Mouse (Mus musculus): ENCODE measurements around the gene Cntn4. TPM values are rescaled to one million over a fixed set of nuclear protein-coding genes. Genes with fewer than 3 reads are reported as not detected.
"Not testable (repeated sequence)": the region's sequence is repeated elsewhere in the genome, so short reads cannot be mapped to it uniquely, and the experiment has no call there.

Gene Cntn4
- polyA plus RNA-seq, 1 experiment: not detected

DNA sequence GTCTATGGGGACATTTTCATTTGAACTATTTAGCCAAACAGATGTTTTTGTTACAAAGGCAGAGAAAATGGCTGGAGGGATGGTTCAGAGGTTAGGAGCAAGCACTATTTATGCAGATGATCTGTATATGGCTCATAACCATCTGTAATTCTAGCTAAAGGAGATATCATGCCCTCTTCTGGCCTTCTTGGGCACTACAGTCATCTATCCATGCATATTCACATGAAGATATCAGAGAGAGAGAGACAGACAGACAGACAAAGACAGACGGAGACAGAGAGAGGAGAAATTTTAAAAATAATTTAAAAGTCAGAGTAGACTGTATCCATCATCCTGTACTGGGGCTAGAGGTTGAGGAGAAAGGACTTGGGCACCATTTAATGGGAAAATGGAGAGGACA is 652.2 kb downstream of the Cntn4 start:
- no peaks in the 10 kb centered on the region for H3K9me3 ChIP-seq (ENCODE audit: control insufficient read depth, low read length)
- TF ChIP-seq TAL1 (IDR thresholded peaks at IDR 0.05; ENCODE audit: low read length) (no peak), GATA1 (IDR thresholded peaks at IDR 0.05; ENCODE audit: low read length) (no peak)
- no peaks in the 10 kb centered on the region for H3K4me1 ChIP-seq (ENCODE audit: control insufficient read depth)
- no peak overlapping the region for H3K4me3 ChIP-seq (replicated peaks)
- H3K36me3 ChIP-seq (ENCODE audit: control insufficient read depth): no peaks in the 10 kb centered on the region
- no peaks in the 10 kb centered on the region for H3K27me3 ChIP-seq (ENCODE audit: control insufficient read depth)

DNA sequence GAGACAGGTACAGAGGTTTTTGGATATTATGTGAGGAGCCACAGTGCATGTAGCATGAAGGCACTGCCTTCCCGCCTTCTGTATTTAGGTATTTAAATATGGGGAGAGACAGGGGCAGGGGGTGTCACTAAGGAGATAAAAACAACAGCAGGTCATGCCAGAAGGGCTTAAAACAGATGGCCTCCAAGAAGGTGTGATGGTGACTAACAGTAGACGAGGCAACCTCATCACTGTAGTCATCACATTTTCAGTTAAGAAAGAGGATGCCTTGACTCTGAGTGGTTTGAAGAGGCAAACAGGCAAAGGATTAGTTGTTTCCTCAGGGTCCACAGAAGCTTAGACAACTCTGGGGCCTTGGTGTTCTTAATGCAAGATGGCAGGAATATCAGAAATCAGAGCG is 655.0 kb downstream of the Cntn4 start:
- H3K36me3 ChIP-seq (ENCODE audit: control insufficient read depth): no peaks in the 10 kb centered on the region
- no peaks in the 10 kb centered on the region for H3K4me1 ChIP-seq (ENCODE audit: control insufficient read depth)
- H3K4me3 ChIP-seq (replicated peaks): no peak overlapping the region
- H3K27me3 ChIP-seq (ENCODE audit: control insufficient read depth): no peaks in the 10 kb centered on the region
- TF ChIP-seq TAL1 (IDR thresholded peaks at IDR 0.05; ENCODE audit: low read length): no peak
- peaks cover 2% of the 10 kb centered on the region; the same call in 1 of the 2 replicates for H3K9me3 ChIP-seq (ENCODE audit: control insufficient read depth, low read length)

DNA sequence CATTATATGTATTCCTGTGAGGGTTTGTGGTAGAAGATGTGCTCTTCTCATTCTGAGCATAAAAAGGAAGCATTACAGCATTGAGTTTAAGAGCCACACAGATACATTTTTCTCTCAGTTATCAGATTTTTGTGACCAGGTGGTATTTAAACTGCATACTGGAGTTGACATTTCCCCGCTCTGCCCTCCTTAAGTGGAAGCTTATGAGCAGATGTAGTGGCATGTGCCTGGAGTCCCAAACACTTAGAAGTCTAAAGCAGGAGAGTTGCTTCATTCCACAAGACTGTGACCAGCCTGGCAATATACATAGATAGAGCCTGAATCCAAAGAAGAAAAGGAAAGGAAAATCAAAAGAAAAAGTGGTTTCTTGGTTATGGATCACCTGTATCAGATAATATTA is 655.5 kb downstream of the Cntn4 start:
- H3K27me3 ChIP-seq (ENCODE audit: control insufficient read depth): no peaks in the 10 kb centered on the region

DNA sequence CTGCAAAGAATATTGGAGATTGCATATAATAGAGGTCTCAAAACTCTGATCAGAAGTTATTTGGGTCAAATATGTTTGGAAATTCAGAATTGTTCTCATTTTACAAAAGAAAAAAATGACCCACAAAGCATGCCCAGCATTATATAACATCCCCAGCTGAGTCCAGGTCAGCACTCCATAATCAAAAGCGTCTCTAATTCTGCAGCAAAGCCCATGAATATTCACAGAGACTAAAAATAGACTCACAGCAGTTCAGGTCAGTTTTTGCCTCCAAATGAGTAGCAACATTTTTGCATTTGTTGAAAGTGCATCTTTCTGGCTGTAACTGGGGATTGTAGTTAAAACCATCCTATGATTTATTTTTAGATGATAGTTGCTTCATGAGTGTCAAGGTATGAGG is 657.6 kb downstream of the Cntn4 start:
- Histone ChIP-seq H3K9me3 (ENCODE audit: control insufficient read depth, low read length) (peaks cover 2% of the 10 kb centered on the region; the same call in 1 of the 2 replicates), H3K27me3 (ENCODE audit: control insufficient read depth) (no peaks in the 10 kb centered on the region), H3K36me3 (ENCODE audit: control insufficient read depth) (no peaks in the 10 kb centered on the region), H3K4me3 (replicated peaks) (no peak overlapping the region), H3K4me1 (ENCODE audit: control insufficient read depth) (no peaks in the 10 kb centered on the region)
- TF ChIP-seq TAL1 (IDR thresholded peaks at IDR 0.05; ENCODE audit: low read length): no peak
- no peak for TF ChIP-seq GATA1 (IDR thresholded peaks at IDR 0.05; ENCODE audit: low read length)

More for the DNA sequence above, 655.5 kb downstream of the Cntn4 start:
- TF ChIP-seq TAL1 (IDR thresholded peaks at IDR 0.05; ENCODE audit: low read length) (no peak), GATA1 (IDR thresholded peaks at IDR 0.05; ENCODE audit: low read length) (no peak)
- Histone ChIP-seq H3K4me3 (replicated peaks) (no peak overlapping the region), H3K36me3 (ENCODE audit: control insufficient read depth) (no peaks in the 10 kb centered on the region), H3K9me3 (ENCODE audit: control insufficient read depth, low read length) (peaks cover 2% of the 10 kb centered on the region; the same call in 1 of the 2 replicates), H3K4me1 (ENCODE audit: control insufficient read depth) (no peaks in the 10 kb centered on the region)

DNA sequence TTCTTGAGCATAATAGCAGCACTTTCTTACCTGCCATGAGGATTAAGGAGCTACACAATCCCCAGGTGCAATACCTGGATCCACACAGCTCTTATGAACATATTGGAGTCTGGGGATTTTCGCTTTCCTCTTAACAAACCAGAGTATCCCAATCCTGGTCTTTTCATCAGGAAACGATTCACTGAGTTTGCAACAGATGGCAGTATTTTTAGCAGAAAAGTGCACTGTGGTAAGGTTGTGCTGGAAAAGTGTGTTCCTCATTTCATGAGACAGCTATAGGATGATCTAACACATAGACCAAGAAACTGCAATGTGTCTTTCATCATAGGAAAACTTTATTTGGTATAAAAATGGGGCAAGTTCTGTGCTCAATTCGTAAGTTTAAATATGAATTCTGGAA is 659.3 kb downstream of the Cntn4 start:
- TF ChIP-seq TAL1 (IDR thresholded peaks at IDR 0.05; ENCODE audit: low read length) (no peak), GATA1 (IDR thresholded peaks at IDR 0.05; ENCODE audit: low read length) (no peak)
- H3K4me3 ChIP-seq (replicated peaks): no peak overlapping the region
- peaks cover 5% of the 10 kb centered on the region; the same call in 1 of the 2 replicates for H3K9me3 ChIP-seq (ENCODE audit: control insufficient read depth, low read length)

DNA sequence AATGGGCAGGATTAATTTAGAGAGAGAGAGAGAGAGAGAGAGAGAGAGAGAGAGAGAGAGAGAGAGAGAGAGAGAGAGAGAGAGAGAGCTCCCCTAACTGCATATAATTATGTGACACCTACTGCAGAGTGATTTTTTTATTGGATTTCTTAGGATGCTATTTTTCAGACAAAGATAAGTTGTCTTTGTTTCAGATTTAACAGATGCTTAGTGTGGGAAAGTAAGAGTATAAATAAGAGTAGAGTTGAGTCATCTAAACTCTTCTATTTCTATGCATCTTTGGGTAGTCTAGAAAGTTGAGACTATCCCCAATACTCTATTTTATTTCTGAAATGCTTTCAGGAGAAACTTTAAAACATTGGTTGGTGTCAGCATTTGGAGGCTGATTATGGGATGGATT is 660.4 kb downstream of the Cntn4 start:
- Histone ChIP-seq H3K27me3 (ENCODE audit: control insufficient read depth) (no peaks in the 10 kb centered on the region), H3K4me3 (replicated peaks) (no peak overlapping the region), H3K36me3 (ENCODE audit: control insufficient read depth) (no peaks in the 10 kb centered on the region), H3K4me1 (ENCODE audit: control insufficient read depth) (no peaks in the 10 kb centered on the region), H3K9me3 (ENCODE audit: control insufficient read depth, low read length) (peaks cover 5% of the 10 kb centered on the region; the same call in 1 of the 2 replicates)
- TF ChIP-seq GATA1 (IDR thresholded peaks at IDR 0.05; ENCODE audit: low read length) (no peak), TAL1 (IDR thresholded peaks at IDR 0.05; ENCODE audit: low read length) (no peak)

More for the DNA sequence above, 659.3 kb downstream of the Cntn4 start:
- no peaks in the 10 kb centered on the region for H3K4me1 ChIP-seq (ENCODE audit: control insufficient read depth)
- no peaks in the 10 kb centered on the region for H3K27me3 ChIP-seq (ENCODE audit: control insufficient read depth)
- no peaks in the 10 kb centered on the region for H3K36me3 ChIP-seq (ENCODE audit: control insufficient read depth)

DNA sequence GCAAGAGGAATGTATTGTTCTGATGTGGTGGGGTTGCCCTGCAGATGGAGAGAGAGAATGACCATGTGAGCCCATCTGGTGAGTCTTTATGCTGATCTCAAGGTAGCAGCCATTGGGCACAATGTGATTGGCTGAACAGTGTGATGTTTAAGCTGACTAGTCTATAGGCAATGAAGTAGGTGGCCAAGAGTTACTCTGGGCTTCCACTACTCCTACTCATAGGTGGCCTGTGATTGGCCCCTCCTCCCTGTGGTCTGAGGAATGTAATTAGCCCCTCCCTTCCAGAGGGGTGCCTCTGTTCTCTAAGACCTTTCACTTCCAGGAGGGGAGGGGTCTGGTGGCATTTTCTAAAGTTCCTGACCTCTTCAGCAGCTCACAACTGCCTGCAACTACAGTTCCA is 663.7 kb downstream of the Cntn4 start:
- Histone ChIP-seq H3K9me3 (ENCODE audit: control insufficient read depth, low read length) (peaks cover 5% of the 10 kb centered on the region; the same call in 1 of the 2 replicates), H3K4me1 (ENCODE audit: control insufficient read depth) (no peaks in the 10 kb centered on the region), H3K27me3 (ENCODE audit: control insufficient read depth) (no peaks in the 10 kb centered on the region), H3K4me3 (replicated peaks) (no peak overlapping the region), H3K36me3 (ENCODE audit: control insufficient read depth) (no peaks in the 10 kb centered on the region)
- no peak for TF ChIP-seq TAL1 (IDR thresholded peaks at IDR 0.05; ENCODE audit: low read length)
- no peak for TF ChIP-seq GATA1 (IDR thresholded peaks at IDR 0.05; ENCODE audit: low read length)

DNA sequence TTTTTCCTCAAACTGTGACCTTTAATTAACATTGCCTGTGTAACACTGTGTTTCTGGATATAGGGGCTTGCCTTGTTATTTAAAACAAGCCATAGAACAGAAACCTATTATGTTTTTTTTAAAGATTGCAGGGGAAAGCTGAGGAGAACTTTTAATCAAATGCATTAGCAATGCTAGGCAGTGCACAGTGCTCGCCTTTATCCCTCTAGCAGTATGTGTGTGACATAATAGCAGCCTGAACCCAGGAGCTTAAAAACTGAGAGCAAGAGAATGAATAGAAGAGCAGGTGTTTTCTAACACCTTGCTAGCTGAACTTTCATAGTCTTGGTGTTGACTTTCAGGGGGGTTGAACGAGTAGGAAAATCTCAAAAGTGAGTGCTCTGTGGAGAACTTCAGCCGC is 672.6 kb downstream of the Cntn4 start:
- TF ChIP-seq TAL1 (IDR thresholded peaks at IDR 0.05; ENCODE audit: low read length) (no peak), GATA1 (IDR thresholded peaks at IDR 0.05; ENCODE audit: low read length) (no peak)
- Histone ChIP-seq H3K9me3 (ENCODE audit: control insufficient read depth, low read length) (peaks cover 2% of the 10 kb centered on the region; the same call in 1 of the 2 replicates), H3K27me3 (ENCODE audit: control insufficient read depth) (no peaks in the 10 kb centered on the region), H3K36me3 (ENCODE audit: control insufficient read depth) (no peaks in the 10 kb centered on the region), H3K4me1 (ENCODE audit: control insufficient read depth) (no peaks in the 10 kb centered on the region), H3K4me3 (replicated peaks) (no peak overlapping the region)

DNA sequence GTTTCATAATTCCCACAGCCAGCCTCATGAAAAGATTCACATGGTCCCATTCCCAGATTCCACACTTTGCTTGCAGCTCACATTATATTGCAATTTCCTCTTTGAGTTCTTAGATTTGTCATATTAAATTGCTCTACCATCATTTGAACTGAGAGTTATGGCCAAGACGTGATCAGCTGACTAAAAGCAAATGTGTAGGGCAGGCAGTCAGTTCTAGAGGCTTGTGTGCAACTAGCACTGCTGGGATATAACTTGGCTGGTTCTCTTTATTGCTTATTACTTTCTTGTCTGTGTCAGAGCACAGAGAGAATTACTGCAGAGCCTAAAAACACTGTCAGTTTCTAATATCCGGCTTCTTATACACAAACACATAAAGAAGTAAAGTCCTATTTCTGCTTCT is 673.9 kb downstream of the Cntn4 start:
- TF ChIP-seq GATA1 (IDR thresholded peaks at IDR 0.05; ENCODE audit: low read length): no peak
- TF ChIP-seq TAL1 (IDR thresholded peaks at IDR 0.05; ENCODE audit: low read length): no peak
- H3K27me3 ChIP-seq (ENCODE audit: control insufficient read depth): no peaks in the 10 kb centered on the region
- H3K36me3 ChIP-seq (ENCODE audit: control insufficient read depth): no peaks in the 10 kb centered on the region
- H3K4me1 ChIP-seq (ENCODE audit: control insufficient read depth): no peaks in the 10 kb centered on the region
- H3K9me3 ChIP-seq (ENCODE audit: control insufficient read depth, low read length): peaks cover 5% of the 10 kb centered on the region; the same call in 1 of the 2 replicates
- no peak overlapping the region for H3K4me3 ChIP-seq (replicated peaks)

DNA sequence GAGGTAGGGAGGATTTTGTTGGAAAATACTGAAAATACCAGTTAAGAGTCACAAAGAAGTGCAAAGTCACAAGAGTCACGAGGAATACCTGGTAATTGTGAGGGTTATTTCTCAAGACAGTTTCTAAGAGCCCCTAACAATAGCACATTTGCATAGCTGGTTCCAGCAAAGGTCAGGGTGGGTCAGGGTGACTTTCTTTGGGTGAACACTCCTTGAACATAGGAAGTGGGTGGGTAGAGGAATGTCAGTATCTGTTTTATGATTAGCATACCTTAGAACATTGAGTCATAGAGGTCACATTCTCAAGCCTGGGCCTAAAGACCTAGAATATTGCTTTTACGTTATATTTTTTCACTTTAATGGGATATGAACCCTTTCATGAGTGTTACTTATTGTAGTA is 681.3 kb downstream of the Cntn4 start:
- H3K36me3 ChIP-seq (ENCODE audit: control insufficient read depth); H3K27me3 ChIP-seq (ENCODE audit: control insufficient read depth); H3K4me1 ChIP-seq (ENCODE audit: control insufficient read depth); H3K4me3 ChIP-seq (replicated peaks); H3K9me3 ChIP-seq (ENCODE audit: control insufficient read depth, low read length): not testable (repeated sequence)
